Mouse (Mus musculus) spleen, postnatal 10 days (tissue): Measurements from ENCODE around the gene Rimkla.
"Not testable (repeated sequence)": the region's sequence is repeated elsewhere in the genome, so short reads cannot be mapped to it uniquely, and the experiment has no call there.

Source experiments
- DNase-seq, 2 experiments: peaks; one replicate each; pipeline ENCODE4 v3.0.0; 2021 to 2022; ENCODE audit warnings: low spot score in 2 of 2

Rimkla gene

DNA sequence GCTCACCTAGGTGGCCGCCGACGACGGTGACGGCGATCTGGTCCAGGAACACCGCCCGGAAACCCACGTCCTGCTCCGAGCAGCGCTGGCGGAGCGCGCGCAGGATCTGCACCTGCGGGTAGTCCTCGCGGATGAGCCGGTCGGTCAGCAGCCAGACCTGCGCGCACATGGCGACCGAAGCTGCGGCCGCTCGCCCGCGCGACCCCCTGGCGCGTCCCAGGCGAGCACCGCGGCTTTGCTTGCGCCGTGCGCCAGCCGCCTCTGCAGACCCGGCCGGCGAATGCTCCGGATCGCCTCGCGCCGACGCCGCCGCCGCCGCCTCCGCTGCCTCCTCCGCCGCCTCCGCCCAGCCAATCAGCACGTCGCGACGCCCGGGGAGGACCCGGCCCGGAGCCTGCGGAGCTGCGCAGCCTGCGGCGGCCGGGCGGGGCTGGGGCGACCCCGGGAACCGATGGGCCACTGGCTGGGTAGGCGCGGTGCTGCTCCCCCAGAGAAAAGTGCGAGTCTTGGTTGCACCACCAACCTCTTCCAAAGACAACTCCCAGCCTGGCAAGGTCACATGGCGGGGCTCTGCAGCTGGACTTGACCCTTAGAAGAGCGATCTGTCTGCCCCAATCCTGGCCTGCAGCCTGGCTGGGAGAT is at the start of gene Rimkla:
Gene Rimkla, minus strand, starts transcription at position 338 of the 642 bp plus-strand sequence.
- peak in 1 of 2 experiments; percentile 36 for DNase-seq

DNA sequence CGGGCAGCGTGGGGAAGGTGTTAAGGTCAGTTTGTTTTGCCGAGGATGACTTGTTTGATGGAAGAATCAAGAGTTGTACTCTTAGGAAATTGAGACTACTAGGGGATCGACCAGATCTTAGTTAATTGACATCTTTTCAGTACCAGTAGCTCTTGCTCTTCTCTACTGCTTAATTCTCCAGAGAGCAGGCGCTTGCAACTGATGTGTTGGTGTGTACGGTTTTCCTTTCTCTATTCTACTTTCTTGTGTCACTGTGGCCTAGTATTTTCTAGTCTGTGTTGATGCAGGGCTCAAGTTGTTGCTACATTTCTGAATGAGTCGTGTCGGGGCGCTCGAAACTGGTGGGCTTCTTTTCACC is 48.1 kb upstream of the Rimkla start:
- peak in 1 of 2 experiments; percentile 7 for DNase-seq

DNA sequence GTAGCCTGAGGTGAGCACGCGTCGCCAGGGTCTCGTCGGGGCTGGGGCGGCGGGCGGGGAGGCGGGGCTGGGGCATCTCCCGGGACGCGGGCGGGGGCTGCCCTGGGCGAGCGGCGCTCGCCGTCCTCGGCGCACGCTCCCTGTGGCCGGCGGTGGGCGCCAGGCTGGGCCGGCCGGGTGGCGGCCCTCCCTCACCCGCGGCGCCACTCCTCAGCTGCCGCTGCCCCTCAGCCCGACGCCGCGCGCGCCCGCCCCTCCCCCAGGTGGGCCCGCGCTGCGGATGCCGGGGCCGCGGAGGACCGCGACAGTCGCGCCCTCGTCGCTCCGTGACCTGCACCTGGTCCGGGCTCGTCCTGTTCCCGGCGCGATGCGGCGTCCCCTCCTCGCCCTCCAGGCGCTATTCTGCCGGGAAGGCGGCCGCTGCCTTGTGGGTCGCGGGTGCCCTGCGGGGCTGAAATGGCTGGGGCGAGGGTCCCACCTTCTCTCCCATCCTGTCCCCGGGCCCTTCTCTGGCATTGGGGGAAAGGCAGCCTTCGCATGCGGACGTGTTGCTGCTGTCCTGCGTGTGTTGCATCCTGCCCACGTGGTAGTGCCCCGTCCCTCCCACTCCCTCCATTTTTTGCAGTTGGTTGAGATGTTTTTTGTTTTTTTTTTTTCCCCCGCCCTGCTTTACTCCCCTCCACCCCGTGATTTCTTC is 47.6 kb upstream of the Rimkla start:
- DNase-seq, result peak; percentile 53 to 60

DNA sequence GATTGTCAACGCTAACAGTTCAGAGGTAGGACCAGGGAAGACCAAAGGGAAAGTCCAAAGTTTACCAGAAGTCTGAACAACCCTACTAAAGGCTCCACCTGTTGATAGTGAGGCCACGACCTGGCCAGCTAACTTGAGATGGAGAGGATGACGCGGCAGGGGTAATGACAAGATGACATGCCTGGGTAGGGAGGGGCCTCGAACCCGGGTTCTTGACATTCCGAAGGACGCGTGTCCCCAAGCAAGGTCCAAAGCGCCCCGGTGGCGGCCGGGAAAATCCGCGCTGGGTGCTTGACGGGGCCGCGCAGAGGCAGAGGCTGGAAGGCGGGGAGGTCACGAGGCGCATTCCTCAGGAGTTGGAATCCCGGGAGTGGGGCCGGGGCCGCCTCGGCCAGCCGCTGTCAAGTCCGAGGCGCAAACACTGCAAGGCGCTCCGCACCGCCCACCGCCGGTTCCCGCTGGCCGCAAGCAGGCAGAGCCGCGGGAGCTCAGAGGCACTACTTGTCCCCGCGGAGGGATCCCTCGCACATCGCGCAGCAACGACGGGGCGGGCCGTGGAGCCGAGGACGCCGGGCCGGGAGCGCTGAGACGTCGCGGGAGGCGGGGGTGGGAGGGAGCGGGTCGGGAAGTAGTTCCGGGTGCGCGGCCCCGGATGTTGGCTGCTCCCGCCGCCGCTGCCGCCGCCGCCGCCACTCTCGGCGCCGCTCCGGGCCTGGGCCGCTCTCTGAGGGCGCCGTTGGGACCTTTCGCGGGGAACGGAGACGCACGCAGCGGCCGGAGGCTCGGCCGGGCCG is 46.8 kb upstream of the Rimkla start, which contains the start of gene Frg2f1:
Gene Frg2f1, minus strand, starts transcription at position 499 of the 794 bp plus-strand sequence.
- peak; percentile 88 to 94 for DNase-seq

DNA sequence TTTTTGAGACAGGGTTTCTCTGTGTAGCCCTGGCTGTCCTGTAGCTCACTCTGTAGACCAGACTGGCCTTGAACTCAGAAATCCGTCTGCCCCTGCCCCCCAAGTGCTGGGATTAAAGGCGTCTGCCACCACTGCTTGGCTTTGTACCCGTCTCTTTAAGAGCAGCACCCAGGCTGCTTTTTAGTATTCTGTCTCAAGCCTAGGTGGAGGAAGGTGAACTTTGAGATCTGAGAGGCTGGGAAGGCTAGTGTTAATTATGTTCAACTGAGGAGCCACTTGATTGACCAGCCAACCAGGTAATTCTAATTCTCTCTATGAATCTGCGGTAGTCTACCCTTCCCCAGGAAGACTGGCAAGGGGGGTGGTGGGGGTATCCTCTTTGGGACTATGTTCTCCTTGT is 45.0 kb upstream of the Rimkla start:
- DNase-seq, result no peak

DNA sequence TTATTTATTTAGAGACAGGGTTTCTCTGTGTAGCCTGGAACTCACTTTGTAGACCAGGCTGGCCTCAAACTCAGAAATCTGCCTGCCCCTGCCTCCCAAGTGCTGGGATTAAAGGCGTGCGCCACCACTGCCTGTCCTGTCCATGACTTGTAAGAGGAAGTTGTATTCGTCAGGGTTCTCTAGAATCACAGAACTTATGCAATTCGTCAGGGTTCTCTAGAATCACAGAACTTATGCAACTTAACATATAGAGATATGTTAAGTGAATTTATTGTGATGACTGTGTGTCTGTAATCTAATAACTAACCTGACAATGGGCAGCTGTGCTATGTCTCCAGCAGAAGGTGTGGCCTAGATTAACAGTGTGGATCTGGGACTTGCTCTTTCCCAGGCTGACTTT is 44.2 kb upstream of the Rimkla start, which contains the start of gene Foxj3:
Gene Foxj3, plus strand, starts transcription at position 390 of the 400 bp plus-strand sequence.
- DNase-seq, result not testable (repeated sequence)

DNA sequence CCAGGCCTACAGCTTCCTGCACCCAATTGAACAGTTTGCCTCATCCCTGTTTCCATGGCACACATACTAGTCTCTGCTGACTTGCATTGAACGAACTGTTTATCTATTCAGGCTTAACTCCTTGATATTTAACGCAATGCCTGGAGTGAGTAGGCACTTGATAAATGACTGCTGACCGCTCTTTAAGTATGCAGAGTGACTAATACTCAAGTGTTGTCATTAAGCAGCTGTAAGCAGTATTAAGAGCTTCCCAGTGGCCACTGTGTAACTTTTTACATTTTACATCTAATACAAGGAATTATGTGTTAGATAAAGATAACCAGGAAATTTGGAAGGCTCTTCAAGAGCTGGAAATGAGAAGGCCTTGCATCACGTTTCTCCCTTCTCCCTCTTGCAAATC is 42.7 kb upstream of the Rimkla start:
- DNase-seq, result no peak

DNA sequence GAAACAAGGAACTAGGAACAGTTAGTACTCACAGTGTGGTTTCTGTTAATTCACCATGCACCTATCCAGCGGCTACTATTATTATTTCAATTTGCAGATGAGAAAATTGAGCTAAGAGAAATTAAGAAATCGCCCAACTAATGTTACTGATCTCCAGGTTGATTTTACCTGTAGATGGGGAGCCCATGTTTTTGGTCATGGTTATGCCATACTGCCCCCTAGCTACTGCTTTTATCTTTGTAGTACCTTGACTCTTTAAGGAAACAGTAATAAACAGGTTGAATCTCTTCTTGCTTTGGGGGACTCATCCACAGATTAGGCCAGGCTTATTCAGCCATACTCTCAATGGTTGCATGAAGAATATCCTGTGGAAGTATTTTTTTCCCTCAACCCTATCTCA is 39.4 kb upstream of the Rimkla start:
- DNase-seq, result no peak

DNA sequence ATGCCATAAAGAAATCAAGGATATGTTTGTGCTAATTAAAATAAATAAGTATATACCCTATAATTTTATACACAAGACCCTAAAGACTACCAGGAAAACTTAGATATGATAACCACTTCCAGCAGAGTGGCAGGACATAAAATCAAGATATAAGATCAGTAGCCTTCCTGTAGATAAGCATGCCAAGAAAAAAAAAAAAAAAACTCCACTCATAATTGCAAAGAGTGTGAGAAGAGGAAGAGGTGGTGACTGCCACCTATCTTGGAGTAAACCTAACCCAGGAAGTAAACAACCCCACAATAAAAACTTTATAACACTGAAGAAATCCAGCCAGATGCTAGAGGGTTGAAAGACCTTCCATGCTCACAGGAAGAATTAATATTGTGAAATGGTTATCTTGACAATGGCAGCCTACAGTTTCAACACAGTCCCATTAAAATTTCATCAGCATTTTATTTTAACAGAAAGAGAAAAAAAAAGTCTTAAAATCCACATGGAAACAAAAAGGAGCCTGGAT is 34.0 kb upstream of the Rimkla start:
- DNase-seq, result no peak

DNA sequence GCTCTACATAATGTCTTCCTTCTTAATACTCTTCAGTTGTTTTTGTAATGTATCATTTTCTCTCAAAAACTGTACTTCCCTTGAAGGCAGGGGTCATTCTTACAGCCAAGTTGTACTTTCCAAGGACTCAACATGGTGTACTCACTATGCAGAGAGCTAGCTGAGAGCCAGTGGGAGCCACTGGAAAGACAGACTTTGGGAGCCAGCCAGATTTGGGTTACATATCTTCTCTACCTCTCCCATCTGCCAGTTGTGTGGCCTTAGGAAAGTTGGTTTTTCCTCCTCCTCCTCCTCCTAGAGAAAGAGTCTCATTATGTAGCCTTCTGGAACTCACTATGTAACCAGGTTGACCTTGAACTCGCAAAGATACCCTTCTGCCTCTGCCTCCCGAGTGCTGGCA is 32.0 kb upstream of the Rimkla start:
- no peak for DNase-seq

DNA sequence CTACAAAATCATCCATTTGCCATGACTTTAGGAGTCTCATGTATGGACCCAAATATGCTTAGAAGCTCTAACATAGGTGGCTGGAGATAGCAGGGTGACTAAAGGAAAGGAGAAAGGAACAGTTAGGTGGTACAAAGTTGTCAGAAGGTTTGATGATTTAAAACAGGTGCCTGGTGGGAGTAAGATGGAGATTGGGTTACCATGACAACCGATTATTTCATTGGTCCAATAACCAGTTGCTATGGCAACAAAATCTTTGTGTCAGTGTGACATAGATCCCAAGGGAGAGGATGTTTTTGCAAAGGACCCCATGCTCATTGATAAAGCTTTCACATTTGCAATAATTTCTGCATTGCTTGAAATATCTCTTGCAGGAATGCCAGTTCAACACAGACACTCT is 31.6 kb upstream of the Rimkla start:
- DNase-seq, result no peak

DNA sequence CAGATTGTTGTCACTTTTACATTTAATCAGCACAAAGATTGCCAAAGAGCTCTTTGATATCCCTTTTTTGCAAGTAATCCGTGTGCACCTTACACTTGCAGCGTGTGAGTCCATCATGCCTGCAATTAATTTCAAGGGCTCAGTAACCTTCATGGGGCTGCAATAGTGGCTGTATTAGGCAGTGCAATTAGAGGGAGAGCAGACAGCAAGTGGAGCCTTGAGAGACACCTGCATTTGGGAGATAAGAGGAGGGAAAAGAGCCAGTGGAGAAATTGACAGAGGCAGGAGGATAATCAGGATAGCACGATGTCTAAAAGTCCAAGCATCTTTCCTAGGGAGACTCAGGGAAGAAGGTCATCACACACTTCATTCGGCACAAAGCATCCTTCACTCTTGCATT is 31.1 kb upstream of the Rimkla start:
- no peak for DNase-seq

DNA sequence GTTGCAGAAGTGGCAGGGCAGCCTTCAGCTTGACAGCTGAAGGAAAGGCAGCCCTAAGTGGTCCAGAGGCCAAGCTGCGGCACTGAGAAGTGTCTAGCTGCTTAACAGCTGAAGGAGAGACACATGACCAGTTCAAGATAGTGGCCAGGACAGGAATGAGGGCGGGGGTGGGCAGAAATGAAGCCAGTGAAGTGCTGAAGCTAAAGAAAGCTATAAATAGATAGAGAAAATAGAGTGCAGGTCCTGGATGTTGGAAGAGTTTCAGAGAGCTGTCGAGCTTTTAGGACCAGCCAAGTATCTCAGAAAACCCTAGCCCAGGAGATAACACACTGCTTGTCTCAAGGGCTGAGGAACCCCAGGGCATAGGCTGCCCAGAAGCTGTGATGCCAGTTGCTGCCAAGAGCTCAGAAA is 20.3 kb upstream of the Rimkla start:
- DNase-seq, result no peak

DNA sequence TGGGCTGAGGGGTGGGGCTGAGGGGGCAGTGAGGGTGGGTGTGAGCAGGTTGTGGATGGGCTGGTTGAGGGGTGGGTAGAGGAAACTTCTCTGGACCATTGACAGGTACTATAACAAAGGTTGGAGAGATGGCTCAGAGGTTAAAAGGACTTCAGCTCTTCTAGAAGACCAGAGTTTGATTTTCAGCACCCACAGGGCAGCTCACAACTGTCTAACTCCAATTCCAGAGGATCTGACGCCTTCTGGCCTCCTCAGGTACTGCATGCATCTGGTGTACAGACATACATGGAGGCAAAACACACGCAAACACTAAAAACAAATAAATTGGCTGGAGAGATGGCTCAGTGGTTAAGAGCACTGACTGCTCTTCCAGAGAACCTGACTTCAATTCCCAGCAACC is 19.2 kb upstream of the Rimkla start:
- no peak for DNase-seq

DNA sequence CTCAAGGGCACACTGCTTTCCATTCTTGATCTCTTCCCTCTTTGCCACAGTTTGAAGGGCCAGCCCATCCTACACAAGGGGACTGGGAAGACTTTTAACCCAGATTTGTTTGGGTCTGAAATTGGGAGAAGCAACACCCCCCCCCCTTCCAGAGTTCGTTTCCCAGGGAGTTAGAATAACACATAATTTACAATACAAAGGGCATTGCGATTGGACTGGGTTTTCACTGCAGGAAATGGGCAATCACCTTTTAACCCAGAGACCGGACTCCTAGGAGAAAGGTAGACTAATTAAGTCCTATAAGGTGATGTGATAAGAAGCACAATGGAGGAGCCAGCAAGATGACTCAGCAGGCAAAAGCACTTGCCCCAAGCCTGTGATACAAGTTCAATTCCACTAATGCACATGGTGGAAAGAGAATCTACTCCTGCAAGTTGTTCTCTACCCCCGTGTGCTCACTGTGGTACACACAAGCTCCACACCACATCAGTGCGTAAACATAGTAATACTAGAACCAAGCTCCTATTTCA is 6.0 kb upstream of the Rimkla start:
- DNase-seq, result no peak

DNA sequence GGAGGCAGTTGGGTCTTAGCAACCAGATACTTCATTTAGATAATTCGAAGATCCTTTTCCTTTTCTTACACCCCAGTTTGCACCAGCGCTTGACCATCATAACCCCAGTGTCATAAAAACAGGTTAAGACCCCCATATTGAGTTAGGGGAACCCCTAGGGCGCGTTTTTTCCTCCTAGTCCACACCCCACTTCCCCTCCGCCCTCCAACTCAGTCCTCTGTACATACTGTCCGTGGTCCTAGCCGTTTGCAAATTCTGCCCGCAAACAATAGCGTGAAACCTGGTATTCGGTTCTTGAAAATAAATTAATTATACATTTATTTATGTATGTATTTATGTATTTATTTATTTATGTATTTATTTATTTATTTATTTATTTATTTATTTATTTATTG is 502 bp upstream of the Rimkla start:
- DNase-seq, result no peak

DNA sequence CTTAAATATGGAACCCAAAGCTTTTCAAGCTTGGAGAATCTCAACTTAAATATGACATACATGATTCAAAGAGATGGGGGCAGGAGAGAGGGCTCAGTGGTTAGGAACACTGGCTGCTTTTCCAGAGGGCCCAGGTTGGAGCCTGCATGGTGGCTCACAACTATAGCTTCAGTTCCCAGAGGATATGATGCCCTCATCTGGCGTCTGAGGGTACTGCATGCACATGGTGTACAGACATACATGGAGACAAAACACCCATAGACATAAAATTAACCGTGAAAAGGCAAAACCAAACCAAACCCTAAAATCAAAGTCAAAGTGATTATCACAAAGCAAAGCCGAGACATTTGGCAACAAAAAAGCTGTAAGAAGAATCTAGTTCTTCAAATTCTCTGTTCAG is 1.6 kb downstream of the Rimkla start:
- DNase-seq, result peak; percentile 18 to 57

DNA sequence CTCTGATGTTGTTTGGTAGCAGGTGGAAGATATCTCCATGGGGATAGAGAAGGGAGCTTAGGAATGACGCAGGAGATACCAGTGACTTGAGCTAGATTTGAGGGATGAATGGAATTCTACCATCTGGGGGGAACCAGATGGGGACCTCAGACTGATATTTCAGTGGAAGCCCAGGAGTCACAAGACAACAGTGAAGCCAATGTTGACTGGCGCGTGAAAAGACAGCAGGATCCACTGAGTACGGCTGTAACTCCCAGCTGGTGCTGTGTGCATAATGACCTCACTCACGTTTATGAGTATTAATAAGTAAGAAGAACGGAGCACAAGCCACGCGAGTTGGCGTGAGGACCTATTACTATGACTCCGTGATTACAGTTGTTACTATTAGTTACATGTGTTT is 2.8 kb downstream of the Rimkla start:
- no peak for DNase-seq

DNA sequence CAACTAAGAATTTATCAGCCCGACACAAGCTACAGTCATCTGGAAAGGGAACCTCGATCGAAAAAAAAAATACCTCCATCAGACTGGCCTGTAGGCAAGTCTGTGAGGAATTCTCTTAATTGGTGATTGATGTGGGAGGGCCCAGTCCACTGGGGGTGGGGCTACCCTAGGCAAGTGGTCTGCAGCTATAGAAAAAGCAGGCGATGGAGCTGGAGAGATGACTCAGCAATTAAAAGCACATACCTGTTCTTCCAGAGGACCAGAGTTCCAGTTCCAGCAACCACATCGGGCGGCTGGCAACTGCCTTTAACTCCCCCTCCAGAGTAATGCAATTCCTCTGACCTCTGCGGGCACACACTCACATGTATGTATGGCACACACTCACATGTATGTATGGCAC is 7.5 kb downstream of the Rimkla start:
- DNase-seq, result no peak

DNA sequence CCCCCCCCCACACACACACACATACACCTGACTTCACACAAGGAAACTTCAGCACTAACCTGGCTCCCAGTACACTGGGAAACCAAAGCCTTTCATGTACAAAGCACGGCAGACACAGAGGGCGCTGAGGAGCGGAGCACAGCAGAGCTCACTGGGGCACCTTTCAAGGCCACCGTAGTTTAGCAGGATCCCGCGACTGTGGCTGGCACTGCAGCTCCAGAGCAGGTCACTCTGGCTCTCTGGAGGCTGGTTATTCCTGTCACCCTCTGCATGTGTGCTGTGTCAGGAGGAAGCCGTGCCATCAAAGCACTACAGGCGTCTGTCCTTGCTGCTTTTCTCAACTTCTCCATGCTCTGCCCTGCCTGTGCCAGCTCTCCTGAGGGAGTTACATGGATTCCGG is 9.4 kb downstream of the Rimkla start:
- no peak for DNase-seq

DNA sequence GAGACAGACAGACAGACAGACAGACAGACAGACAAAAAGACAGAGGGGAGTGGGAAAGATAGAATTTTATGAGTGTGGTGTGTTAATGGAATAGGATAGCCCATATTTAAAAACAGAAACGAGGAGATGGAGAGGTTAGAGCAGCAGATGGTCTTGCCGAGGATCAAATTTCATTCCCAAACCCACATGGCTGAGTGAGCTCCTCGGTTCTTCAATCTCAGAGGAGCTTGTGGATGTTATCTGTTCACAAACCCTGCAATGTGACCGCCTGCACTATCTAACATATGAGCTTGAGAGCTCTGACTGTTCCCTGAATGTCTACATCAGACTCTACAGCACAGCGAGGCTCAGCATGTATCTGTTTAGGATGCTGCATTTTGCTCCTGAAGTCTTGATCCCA is 19.3 kb downstream of the Rimkla start:
- DNase-seq, result no peak

DNA sequence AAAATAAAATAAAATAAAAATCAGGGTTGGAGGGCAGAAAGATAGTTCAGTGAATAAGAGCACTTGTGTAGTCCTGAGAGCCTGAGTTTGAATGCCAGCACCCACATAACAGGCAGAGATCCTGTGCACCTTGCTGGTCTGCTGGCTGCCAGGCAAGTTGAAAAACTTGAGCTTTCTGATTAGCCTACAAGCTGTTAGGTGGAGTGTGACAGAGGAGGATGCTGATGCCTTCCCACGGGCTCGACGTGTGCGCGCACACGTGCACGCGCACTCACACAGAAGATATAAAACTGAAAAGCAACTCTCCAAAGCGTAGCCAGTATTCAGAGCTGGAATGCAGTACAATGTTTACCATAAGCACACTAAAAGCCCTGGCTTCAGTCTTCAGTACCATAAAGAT is 19.9 kb downstream of the Rimkla start:
- no peak for DNase-seq
